Mouse (Mus musculus) bone marrow macrophage, adult 2 months (primary cell): ENCODE measurements around the gene Vps45.

ENCODE experiments used
- CTCF ChIP-seq: IDR thresholded peaks from 2 replicates; pipeline ENCODE4 v1.5.1; 2012; ENCODE audit warnings: low read depth, mild to moderate bottlenecking, low read length, moderate library complexity
- POLR2A ChIP-seq: IDR thresholded peaks from 2 replicates; pipeline ENCODE4 v1.6.1; 2012; ENCODE audit warnings: mild to moderate bottlenecking, low read depth, low read length, borderline replicate concordance

DNA sequence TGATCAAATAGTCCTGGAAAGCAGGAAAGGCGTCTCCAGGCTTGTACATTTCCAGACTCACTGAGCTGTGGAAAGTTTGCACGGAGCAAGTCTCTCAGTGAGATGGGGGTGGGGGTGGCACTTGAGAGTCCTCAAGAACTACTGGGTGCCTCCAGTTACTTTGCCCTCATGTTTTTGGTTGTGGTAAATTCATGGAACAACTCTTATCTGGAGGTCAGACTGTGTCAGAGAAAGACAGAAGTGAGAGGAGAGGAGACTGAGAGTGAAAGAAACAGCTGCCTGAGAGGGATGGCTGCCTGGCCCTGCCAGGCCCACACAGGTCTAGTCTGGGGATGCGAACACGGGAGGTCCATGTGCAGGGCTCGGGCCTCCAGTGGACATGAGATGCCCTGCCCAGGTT lies 102.9 kb downstream of the Vps45 start:
- no peak for TF ChIP-seq POLR2A
- TF ChIP-seq CTCF: no peak
